Mouse (Mus musculus) adrenal gland, adult 10 weeks (tissue): Measurements from ENCODE around the gene Kcnk1. TPM values are rescaled to one million over a fixed set of nuclear protein-coding genes. Genes with fewer than 3 reads are reported as not detected.

Source experiments
- polyA plus RNA-seq: library from polyadenylated mRNA; stranded (reverse); fragments of 350-450 nt; fragmentation: Illumina TruSeq; extraction: RNeasy Lipid Tissue Mini Kit (QIAGEN cat#74804); gene quantifications from one replicate; pipeline ENCODE4 v1.2.3, GENCODE M21; 2014; ENCODE audit warnings: low read depth, low replicate concordance

The Kcnk1 gene
- polyA plus RNA-seq = 7.4 TPM

GRCm38 (mm10) chr8:125995101-125995986 is at the start of gene Kcnk1:
Kcnk1 (plus strand) TSS chr8:125995170.

Other genes starting within 250 kb of the Kcnk1 start
- gene Pcnx2, start 96.9 kb upstream of the Kcnk1 start, polyA plus RNA-seq = not detected
- 0.82 TPM for gene Map3k21, start 84.7 kb upstream of the Kcnk1 start, polyA plus RNA-seq